ENCODE assay signal across 13 mouse cellular contexts in genomic region chr3:32073881-32074280, GRCm38 (mm10).
DNase-seq lines count a peak whose midpoint lies in the region; TF ChIP-seq lines count a peak whose summit lies in the region.
"Had no signal": no experiment of that assay in that cellular context is flagged by ENCODE, and none has a peak within 500 bp of the region (broad histone marks: within the 10 kb centered on the region; RNA-seq: fewer than 3 reads in every experiment).

No protein-coding gene starts in this region.

- no peak for TF ChIP-seq CTCF in gastrocnemius, adult 2 months (IDR thresholded peaks at IDR 0.05)

- peak; percentile 31 to 43 for DNase-seq in cerebellum, adult 18-20 months
- DNase-seq in cerebellum, postnatal 4 days (ENCODE audit: low spot score in 2 of 2), result no peak
- peak; percentile 25 for DNase-seq in gastrocnemius, adult 2 months
- no peak for DNase-seq in gastrocnemius, postnatal 36 days
- peak; percentile 10 for DNase-seq in right cerebral cortex, adult 18-20 months
- DNase-seq in right cerebral cortex, postnatal 10 days (ENCODE audit: low spot score in 2 of 2), result no peak
- DNase-seq in cerebellum, postnatal 14 days, result peak; percentile 57 to 64
- DNase-seq in layer of hippocampus, adult 9-10 months (ENCODE audit: low spot score), result no peak
- DNase-seq: kidney, adult 2 months; liver, embryonic 13.5 days had no signal

- intact Hi-C loops in gastrocnemius, adult 2 months (cut with DNase I), result no loop called here
- intact Hi-C loops in gastrocnemius, postnatal 36 days (cut with DNase I), result no loop called here

- H3K4me3 ChIP-seq in gastrocnemius, adult 2 months, result no peak overlapping the region
- H3K4me3 ChIP-seq: layer of hippocampus, adult 2 months; liver, embryonic 13.5 days had no signal

- H3K27ac ChIP-seq in gastrocnemius, adult 2 months, result no peak overlapping the region
- H3K27ac ChIP-seq: hindbrain, embryonic 14.5 days; layer of hippocampus, adult 2 months; liver, embryonic 13.5 days; macrophage had no signal

Comparison
In these comparisons a context has a peak if more than half of its experiments do, and no peak if none do; other contexts are left out.
1. DNase-seq: peak in cerebellum, adult 18-20 months (2 of 2), gastrocnemius, adult 2 months (single experiment), right cerebral cortex, adult 18-20 months (single experiment) and cerebellum, postnatal 14 days (2 of 2); none in cerebellum, postnatal 4 days (0 of 2), gastrocnemius, postnatal 36 days (0 of 2), right cerebral cortex, postnatal 10 days (0 of 2) and layer of hippocampus, adult 9-10 months (single experiment).